ENCODE assay signal across 8 mouse cellular contexts in genomic region chr10:122886916-122887527, GRCm38 (mm10).
DNase-seq lines count a peak whose midpoint lies in the region; ATAC-seq and TF ChIP-seq lines count a peak whose summit lies in the region.

No protein-coding gene starts in this region.

- peak overlapping the region; percentile 25; the same call in 1 of the 2 replicates for H3K9ac ChIP-seq in kidney, embryonic 14.5 days (ENCODE audit: low read depth, low read length)
- H3K9ac ChIP-seq in embryonic facial prominence, embryonic 13.5 days, result peak overlapping the region; percentile 67
- peak overlapping the region; percentile 51 for H3K9ac ChIP-seq in hindbrain, embryonic 16.5 days (ENCODE audit: low read depth, low read length)

- 39% methylated on average over 14 of the region's 14 CpGs for WGBS in kidney, embryonic 14.5 days
- WGBS in embryonic facial prominence, embryonic 13.5 days, result 26% methylated on average over 14 of the region's 14 CpGs
- WGBS in hindbrain, embryonic 16.5 days, result 15% methylated on average over 14 of the region's 14 CpGs

- DNase-seq in kidney, postnatal 10 days, result no peak
- DNase-seq in right cerebral cortex, adult 2 months (ENCODE audit: low spot score in 2 of 2), result no peak
- no peak for DNase-seq in B cell, adult 2 months

- H3K27ac ChIP-seq in kidney, embryonic 14.5 days (ENCODE audit: low read depth, low read length), result peak overlapping the region; percentile 96
- peak overlapping the region; percentile 98 for H3K27ac ChIP-seq in embryonic facial prominence, embryonic 13.5 days
- peak overlapping the region; percentile 89 for H3K27ac ChIP-seq in hindbrain, embryonic 16.5 days (ENCODE audit: low read depth, low read length)

- H3K9me3 ChIP-seq in kidney, embryonic 14.5 days (ENCODE audit: control insufficient read depth, low read length), result no peaks in the 10 kb centered on the region
- no peaks in the 10 kb centered on the region for H3K9me3 ChIP-seq in embryonic facial prominence, embryonic 13.5 days
- no peaks in the 10 kb centered on the region for H3K9me3 ChIP-seq in hindbrain, embryonic 16.5 days (ENCODE audit: control insufficient read depth, low read length)

- ATAC-seq in kidney, embryonic 14.5 days (ENCODE audit: low FRiP score, low TSS enrichment), result no peak
- ATAC-seq in embryonic facial prominence, embryonic 13.5 days (ENCODE audit: insufficient number of reproducible peaks, insufficient read depth, low FRiP score, low TSS enrichment, low read depth), result no peak
- ATAC-seq in hindbrain, embryonic 16.5 days, result no peak
- ATAC-seq in granulocyte monocyte progenitor cell, adult 5-6 weeks (replicated peaks; ENCODE audit: poor library complexity, severe bottlenecking), result no peak

- no peaks in the 10 kb centered on the region for H3K79me2 ChIP-seq in myocyte (ENCODE audit: control insufficient read depth, insufficient read depth)

- peak overlapping the region; percentile 39; the same call in 1 of the 2 replicates for H3K4me2 ChIP-seq in kidney, embryonic 14.5 days (replicated peaks; ENCODE audit: low read depth, low read length)
- peak overlapping the region; percentile 54 for H3K4me2 ChIP-seq in embryonic facial prominence, embryonic 13.5 days
- H3K4me2 ChIP-seq in hindbrain, embryonic 16.5 days (ENCODE audit: low read length), result peak overlapping the region; percentile 44
- H3K4me2 ChIP-seq in myocyte (ENCODE audit: low read depth), result peak overlapping the region; percentile 82

- no peaks in the 10 kb centered on the region for H3K27me3 ChIP-seq in kidney, embryonic 14.5 days (ENCODE audit: control insufficient read depth, insufficient read depth, low read length)
- H3K27me3 ChIP-seq in embryonic facial prominence, embryonic 13.5 days, result no peaks in the 10 kb centered on the region
- no peaks in the 10 kb centered on the region for H3K27me3 ChIP-seq in hindbrain, embryonic 16.5 days (replicated peaks; ENCODE audit: control insufficient read depth, insufficient read depth, low read length)
- H3K27me3 ChIP-seq in myocyte (ENCODE audit: control insufficient read depth, insufficient read depth, insufficient read length), result no peaks in the 10 kb centered on the region

- TF ChIP-seq POLR2A in myocyte (IDR thresholded peaks at IDR 0.05; ENCODE audit: insufficient read length, low read depth), result no peak

- H3ac ChIP-seq in myocyte (ENCODE audit: control insufficient read depth, insufficient read length), result no peak overlapping the region

- H3K36me3 ChIP-seq in kidney, embryonic 14.5 days (ENCODE audit: control insufficient read depth, insufficient read depth, low read length), result no peaks in the 10 kb centered on the region
- no peaks in the 10 kb centered on the region for H3K36me3 ChIP-seq in embryonic facial prominence, embryonic 13.5 days
- H3K36me3 ChIP-seq in hindbrain, embryonic 16.5 days (ENCODE audit: control insufficient read depth, insufficient read depth, low read length), result no peaks in the 10 kb centered on the region
- H3K36me3 ChIP-seq in myocyte (ENCODE audit: control insufficient read depth, insufficient read depth), result no peaks in the 10 kb centered on the region

- H3K4me3 ChIP-seq in kidney, embryonic 14.5 days (ENCODE audit: low read length), result no peak overlapping the region
- H3K4me3 ChIP-seq in embryonic facial prominence, embryonic 13.5 days, result peak overlapping the region; percentile 24; the same call in 1 of the 2 replicates
- H3K4me3 ChIP-seq in hindbrain, embryonic 16.5 days (ENCODE audit: low read length), result no peak overlapping the region
- peak overlapping the region; percentile 15 for H3K4me3 ChIP-seq in myocyte

- peaks cover 56% of the 10 kb centered on the region for H3K4me1 ChIP-seq in kidney, embryonic 14.5 days (ENCODE audit: control insufficient read depth, insufficient read depth, low read length)
- peaks cover 82% of the 10 kb centered on the region for H3K4me1 ChIP-seq in embryonic facial prominence, embryonic 13.5 days
- H3K4me1 ChIP-seq in hindbrain, embryonic 16.5 days (ENCODE audit: control insufficient read depth, insufficient read depth, low read depth, low read length), result peaks cover 60% of the 10 kb centered on the region

TF ChIP-seq in myocyte, 11 proteins besides CTCF, POLR2A, EP300 and RAD21:
- TF ChIP-seq MYOG (IDR thresholded peaks at IDR 0.05; ENCODE audit: control insufficient read depth in 1 of 3, insufficient read depth in 1 of 3, insufficient read length in 2 of 3, low read depth in 2 of 3), result no peak
- TF ChIP-seq POLR2AphosphoS2 (IDR thresholded peaks at IDR 0.05; ENCODE audit: insufficient read length, low read depth), result no peak
- TF ChIP-seq MAX (IDR thresholded peaks at IDR 0.05; ENCODE audit: low read depth), result no peak
- TF ChIP-seq REST (IDR thresholded peaks at IDR 0.05; ENCODE audit: insufficient read depth, insufficient read length), result no peak
- no peak for TF ChIP-seq USF1 (IDR thresholded peaks at IDR 0.05; ENCODE audit: low read depth)

Comparison
In these comparisons a context has a peak if more than half of its experiments do, and no peak if none do; other contexts are left out.
1. H3K4me3 ChIP-seq: peak in embryonic facial prominence, embryonic 13.5 days (single experiment) and myocyte (single experiment); none in kidney, embryonic 14.5 days (single experiment) and hindbrain, embryonic 16.5 days (single experiment).
2. Peak in every context shown above with its lines, with median percentiles within 50 percentile points of each other: H3K27ac ChIP-seq, H3K4me2 ChIP-seq and H3K9ac ChIP-seq.